Mouse (Mus musculus) layer of hippocampus, adult 6 months (tissue): ENCODE data around the gene Tas2r139. TPM values are rescaled to one million over a fixed set of nuclear protein-coding genes. Genes with fewer than 3 reads are reported as not detected.

ENCODE experiments used
- long read RNA-seq, 2 experiments: library from polyadenylated mRNA; unstranded; transcript quantifications; one replicate each; pipeline ENCODE4 v2.0.0; 2019 to 2020
- polyA plus RNA-seq: library from polyadenylated mRNA; unstranded; fragments of <200 nt; fragmentation: Nextera tagmentation; gene quantifications from 2 replicates; pipeline ENCODE4 v1.2.3, GENCODE M21; 2021

The Tas2r139 gene
- polyA plus RNA-seq: not detected in 2 replicates
- long read RNA-seq, experiment 1: 0 reads
- long read RNA-seq, experiment 2: 0 reads

DNA sequence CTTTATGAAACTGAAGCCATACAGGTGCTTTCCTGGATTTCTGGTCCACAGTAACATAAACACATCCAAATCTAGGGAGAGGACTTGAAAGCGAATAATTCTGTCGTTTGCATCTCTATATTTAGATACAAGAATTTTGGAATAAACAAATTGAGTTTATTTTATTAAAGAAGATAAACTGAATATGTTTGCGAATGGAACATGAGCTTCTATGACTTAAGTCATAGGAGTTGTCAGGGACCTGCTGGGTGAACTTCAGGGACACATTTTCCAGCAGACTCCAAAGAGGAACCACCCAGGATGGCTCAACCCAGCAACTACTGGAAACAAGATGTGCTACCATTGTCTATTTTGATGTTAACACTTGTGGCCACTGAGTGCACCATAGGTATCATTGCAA lies at the start of gene Tas2r139:
Tas2r139 (plus strand) TSS at position 301 of the 400 bp plus-strand sequence.

Other genes starting within 250 kb of the Tas2r139 start
- gene Sval1, start 189.3 kb upstream of the Tas2r139 start, polyA plus RNA-seq: 0.26 TPM in 1 of 2 replicates, not detected in the other
- not detected in 2 replicates for gene Sval3, start 172.8 kb upstream of the Tas2r139 start, polyA plus RNA-seq
- gene Sva, start 102.5 kb upstream of the Tas2r139 start, polyA plus RNA-seq: not detected in 2 replicates
- gene Tas2r144, start 74.4 kb downstream of the Tas2r139 start, polyA plus RNA-seq: not detected in 2 replicates
- gene Gstk1, start 105.0 kb downstream of the Tas2r139 start, polyA plus RNA-seq: 43.2 and 47.5 TPM in 2 replicates
- gene Tmem139, start 121.0 kb downstream of the Tas2r139 start, polyA plus RNA-seq: 0.13 TPM in 1 of 2 replicates, not detected in the other
- gene Casp2, start 124.0 kb downstream of the Tas2r139 start, polyA plus RNA-seq: 3.2 and 3.9 TPM in 2 replicates
- gene Clcn1, start 145.7 kb downstream of the Tas2r139 start, polyA plus RNA-seq: 0.21 and 0.36 TPM in 2 replicates
- 4.0 and 5.2 TPM in 2 replicates for gene Fam131b, start 183.7 kb downstream of the Tas2r139 start, polyA plus RNA-seq
- gene Zyx, start 208.7 kb downstream of the Tas2r139 start, polyA plus RNA-seq: 7.9 and 8.7 TPM in 2 replicates
- 0.04 and 0.05 TPM in 2 replicates for gene Epha1, start 232.3 kb downstream of the Tas2r139 start, polyA plus RNA-seq